Mouse (Mus musculus) MEL (cell line): ENCODE results near the gene Mboat2. TPM values are rescaled to one million over a fixed set of nuclear protein-coding genes. Genes with fewer than 3 reads are reported as not detected.

Source experiments
- DNase-seq: peaks from one replicate; pipeline ENCODE4 v3.0.0; 2011; ENCODE audit warnings: low read depth, low spot score
- H3K27ac ChIP-seq: 2 replicates; pipeline ENCODE4 v1.5.1; 2012; ENCODE audit warnings: low read depth, mild to moderate bottlenecking, control low read depth, low read length, moderate library complexity; ENCODE audit not compliant: control insufficient read depth
- H3K27me3 ChIP-seq, 2 experiments: fragments of 150-350 bp in 1 of 2; sonication (generic) in 1 of 2; 2 replicates each; pipeline ENCODE4 v1.6.1; 2012; ENCODE audit warnings: low read length in 2 of 2, mild to moderate bottlenecking in 2 of 2, improper control_type of control experiment in 1 of 2, moderate library complexity in 1 of 2; ENCODE audit not compliant: insufficient read depth in 2 of 2, control insufficient read depth in 1 of 2
- H3K36me3 ChIP-seq, 2 experiments: 2 replicates each; pipeline ENCODE4 v1.6.1; 2012 to 2014; ENCODE audit warnings: low read length in 2 of 2, improper control_type of control experiment in 1 of 2, inconsistent platforms in 1 of 2, mild to moderate bottlenecking in 1 of 2; ENCODE audit not compliant: insufficient read depth in 2 of 2, control insufficient read depth in 1 of 2
- H3K4me1 ChIP-seq, 2 experiments: fragments of 150-350 bp in 1 of 2; sonication (generic) in 1 of 2; 2 replicates each; pipeline ENCODE4 v1.6.1; 2012; ENCODE audit warnings: low read length in 2 of 2, improper control_type of control experiment in 1 of 2, mild to moderate bottlenecking in 1 of 2; ENCODE audit not compliant: insufficient read depth in 2 of 2, control insufficient read depth in 1 of 2
- H3K4me3 ChIP-seq, 2 experiments: fragments of 150-350 bp in 1 of 2; sonication (generic) in 1 of 2; 2 replicates each; pipeline ENCODE4 v1.5.1; 2012; ENCODE audit warnings: low read depth in 2 of 2, low read length in 2 of 2, mild to moderate bottlenecking in 2 of 2, moderate library complexity in 2 of 2, control low read depth in 1 of 2, improper control_type of control experiment in 1 of 2; ENCODE audit not compliant: control insufficient read depth in 1 of 2, insufficient read depth in 1 of 2
- H3K79me2 ChIP-seq: 2 replicates; pipeline ENCODE4 v1.6.1; 2012; ENCODE audit warnings: mild to moderate bottlenecking, low read length, moderate library complexity; ENCODE audit not compliant: control insufficient read depth, poor library complexity, insufficient read depth
- H3K9ac ChIP-seq: 2 replicates; pipeline ENCODE4 v1.6.1; 2012; ENCODE audit warnings: low read depth, mild to moderate bottlenecking, control low read depth, low read length, moderate library complexity; ENCODE audit not compliant: control insufficient read depth, poor library complexity, severe bottlenecking
- H3K9me3 ChIP-seq: fragments of 150-350 bp; sonication (generic); replicated peaks from 2 replicates; pipeline ENCODE4 v1.6.1; 2012; ENCODE audit warnings: mild to moderate bottlenecking, low read length, improper control_type of control experiment, moderate library complexity; ENCODE audit not compliant: insufficient read depth
- E2F4 ChIP-seq: IDR thresholded peaks from 2 replicates; pipeline ENCODE4 v1.6.1; 2011; ENCODE audit warnings: low read depth, low read length, improper control_type of control experiment, borderline replicate concordance
- ELF1 ChIP-seq: IDR thresholded peaks from 2 replicates; pipeline ENCODE4 v1.6.1; 2014; ENCODE audit warnings: low read depth, mild to moderate bottlenecking, inconsistent platforms, low read length, improper control_type of control experiment, moderate library complexity
- GATA1 ChIP-seq: IDR thresholded peaks from 2 replicates; pipeline ENCODE4 v1.6.1; 2011; ENCODE audit warnings: low read depth, low read length, improper control_type of control experiment
- JUND ChIP-seq: IDR thresholded peaks from 2 replicates; pipeline ENCODE4 v1.6.1; 2011; ENCODE audit warnings: low read depth, mild to moderate bottlenecking, improper control_type of control experiment, low read length
- KAT2A ChIP-seq: conservative IDR thresholded peaks from 2 replicates; pipeline ENCODE4 v1.6.1; 2012; ENCODE audit warnings: low read depth, low read length, improper control_type of control experiment, inconsistent platforms
- MAFK ChIP-seq: IDR thresholded peaks from 2 replicates; pipeline ENCODE4 v1.6.1; 2011; ENCODE audit warnings: low read depth, mild to moderate bottlenecking, low read length, improper control_type of control experiment, borderline replicate concordance
- MAZ ChIP-seq: IDR thresholded peaks from 2 replicates; pipeline ENCODE4 v1.6.1; 2012; ENCODE audit warnings: low read depth, mild to moderate bottlenecking, inconsistent platforms, low read length, improper control_type of control experiment
- MXI1 ChIP-seq: IDR thresholded peaks from 2 replicates; pipeline ENCODE4 v1.6.1; 2011; ENCODE audit warnings: mild to moderate bottlenecking, low read depth, low read length, improper control_type of control experiment
- MYB ChIP-seq: IDR thresholded peaks from 2 replicates; pipeline ENCODE4 v1.6.1; 2011; ENCODE audit warnings: mild to moderate bottlenecking, low read depth, low read length, improper control_type of control experiment
- NRF1 ChIP-seq: IDR thresholded peaks from 2 replicates; pipeline ENCODE4 v1.6.1; 2014; ENCODE audit warnings: low read depth, mild to moderate bottlenecking, inconsistent platforms, low read length, improper control_type of control experiment, moderate library complexity; ENCODE audit not compliant: poor library complexity, insufficient read depth, severe bottlenecking
- POLR2A ChIP-seq, 2 experiments: IDR thresholded peaks; 2 replicates each; pipeline ENCODE4 v1.6.1; 2011 to 2012; ENCODE audit warnings: low read length in 2 of 2, mild to moderate bottlenecking in 2 of 2, control low read depth in 1 of 2, improper control_type of control experiment in 1 of 2, low read depth in 1 of 2, moderate library complexity in 1 of 2; ENCODE audit not compliant: control insufficient read depth in 1 of 2, insufficient read depth in 1 of 2, poor library complexity in 1 of 2
- POLR2AphosphoS5 ChIP-seq: IDR thresholded peaks from 2 replicates; pipeline ENCODE4 v1.6.1; 2012; ENCODE audit warnings: low read depth, borderline replicate concordance, mild to moderate bottlenecking, inconsistent platforms, low read length, moderate library complexity, mixed read lengths
- SMC3 ChIP-seq: IDR thresholded peaks from 2 replicates; pipeline ENCODE4 v1.6.1; 2011; ENCODE audit warnings: low read depth, low read length, improper control_type of control experiment
- TBP ChIP-seq: IDR thresholded peaks from 2 replicates; pipeline ENCODE4 v1.8.0; 2011; ENCODE audit warnings: low read depth, low read length, improper control_type of control experiment
- TCF12 ChIP-seq: IDR thresholded peaks from 2 replicates; pipeline ENCODE4 v1.6.1; 2014; ENCODE audit warnings: low read depth, mild to moderate bottlenecking, inconsistent platforms, low read length, improper control_type of control experiment, moderate library complexity
- UBTF ChIP-seq: IDR thresholded peaks from 2 replicates; pipeline ENCODE4 v1.6.1; 2012; ENCODE audit warnings: low read depth, mild to moderate bottlenecking, inconsistent platforms, low read length, improper control_type of control experiment, moderate library complexity, borderline replicate concordance; ENCODE audit not compliant: insufficient read depth
- USF1 ChIP-seq: IDR thresholded peaks from 2 replicates; pipeline ENCODE4 v1.6.1; 2014; ENCODE audit warnings: low read depth, mild to moderate bottlenecking, inconsistent platforms, low read length, improper control_type of control experiment, moderate library complexity
- ZC3H11A ChIP-seq: IDR thresholded peaks from 2 replicates; pipeline ENCODE4 v1.6.1; 2012; ENCODE audit warnings: low read depth, mild to moderate bottlenecking, inconsistent platforms, low read length, improper control_type of control experiment
- ZMIZ1 ChIP-seq: IDR thresholded peaks from 2 replicates; pipeline ENCODE4 v1.6.1; 2012; ENCODE audit warnings: low read depth, mild to moderate bottlenecking, inconsistent platforms, low read length, improper control_type of control experiment, moderate library complexity
- polyA plus RNA-seq, 2 experiments: library from polyadenylated mRNA; stranded (reverse) in 1 of 2; unstranded in 1 of 2; fragments of >175 nt in 1 of 2; fragments of >200 nt in 1 of 2; gene quantifications; 2 replicates each; pipeline versions ENCODE4 v1.2.1 to v1.2.4; 2012; ENCODE audit warnings: low replicate concordance in 2 of 2, low read depth in 1 of 2; ENCODE audit not compliant: insufficient read length in 2 of 2, insufficient read depth in 1 of 2, missing spikeins in 1 of 2
- total RNA-seq: library from RNA; depleted of rRNA; stranded (reverse); fragments of 300-350 nt; gene quantifications from 2 replicates; pipeline ENCODE4 v1.2.3, GENCODE M21; 2012

Gene Mboat2
- total and polyA plus RNA-seq, 3 experiments: 13.5 TPM; not detected in 1

DNA sequence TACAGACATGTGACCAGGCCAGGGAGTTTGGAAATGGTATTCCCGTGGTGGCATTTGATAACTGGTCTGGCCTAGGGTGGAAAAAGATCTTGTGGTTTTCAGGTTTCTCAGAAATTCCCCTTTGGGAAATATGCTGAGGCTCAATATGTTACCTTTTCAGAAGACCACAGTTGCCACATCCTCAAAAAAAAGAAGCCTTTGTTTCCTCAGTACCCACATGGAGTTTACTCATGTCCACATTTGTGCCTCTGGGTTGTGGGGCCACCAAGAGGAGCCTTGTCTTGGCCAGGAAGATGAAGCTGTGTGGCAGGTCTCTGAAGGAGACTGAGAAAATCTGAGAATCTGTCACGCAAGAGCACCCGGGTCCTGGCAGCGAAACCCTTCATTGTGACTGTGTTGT, 38.0 kb downstream of the Mboat2 start:
- TF ChIP-seq ELF1 (no peak), POLR2AphosphoS5 (no peak), ZC3H11A (no peak), ZMIZ1 (no peak), MAZ (no peak), USF1 (no peak), TBP (no peak), UBTF (no peak), MXI1 (no peak), JUND (no peak), KAT2A (no peak), E2F4 (no peak), GATA1 (no peak), TCF12 (no peak)
- no peak for DNase-seq
- Histone ChIP-seq H3K79me2 (0 out of 2 replicates have a peak, but pooled peaks cover 2% of the 10 kb centered on the region), H3K27me3 (no peaks in the 10 kb centered on the region), H3K36me3 (peaks cover 0 to 2% of the 10 kb centered on the region in 2 experiments; a peak in 2 of 4 replicates), H3K9ac (no peak overlapping the region), H3K4me3 (no peak overlapping the region), H3K4me1 (peaks cover 6 to 7% of the 10 kb centered on the region in 2 experiments; a peak in 3 of 4 replicates), H3K9me3 (no peaks in the 10 kb centered on the region), H3K27ac (no peak overlapping the region)

DNA sequence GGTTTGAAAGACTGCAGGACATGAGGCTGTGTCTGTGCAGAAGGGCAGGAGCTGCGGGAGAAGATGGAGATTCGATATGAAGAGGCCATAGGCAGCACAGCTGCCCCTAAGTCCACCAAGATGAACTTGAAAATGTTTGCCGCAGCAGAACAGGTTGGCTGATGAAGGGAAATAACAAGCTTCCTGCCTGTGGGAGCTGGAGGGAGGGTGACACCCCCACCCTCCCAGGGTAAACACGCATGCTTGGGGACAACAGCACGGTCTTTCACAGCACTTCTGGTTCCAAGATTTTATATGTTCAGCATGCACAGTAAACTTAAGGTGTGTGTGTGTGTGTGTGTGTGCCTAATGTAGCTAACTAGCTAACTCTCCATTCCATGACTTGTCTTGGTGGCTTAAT, 38.6 kb downstream of the Mboat2 start:
- no peak for DNase-seq
- peaks cover 0 to 2% of the 10 kb centered on the region in 2 experiments; a peak in 2 of 4 replicates for H3K36me3 ChIP-seq
- no peaks in the 10 kb centered on the region for H3K27me3 ChIP-seq
- no peaks in the 10 kb centered on the region for H3K9me3 ChIP-seq
- H3K4me3 ChIP-seq: no peak overlapping the region
- H3K27ac ChIP-seq: no peak overlapping the region
- H3K9ac ChIP-seq: no peak overlapping the region
- 0 out of 2 replicates have a peak, but pooled peaks cover 2% of the 10 kb centered on the region for H3K79me2 ChIP-seq
- TF ChIP-seq SMC3 (no peak), POLR2A (IDR thresholded peaks at IDR 0.05; ENCODE audit: control insufficient read depth in 1 of 2, insufficient read depth in 1 of 2, low read depth in 1 of 2, low read length in 2 of 2, poor library complexity in 1 of 2) (no peak), GATA1 (no peak), NRF1 (no peak), MAFK (no peak), ZC3H11A (no peak), MYB (no peak)
- H3K4me1 ChIP-seq: peaks cover 9 to 11% of the 10 kb centered on the region in 2 experiments
